Mouse (Mus musculus): ENCODE measurements around the gene Agps.

- no peak for TF ChIP-seq CTCF (IDR thresholded peaks at IDR 0.05; ENCODE audit: low read depth)
- TF ChIP-seq EP300 (IDR thresholded peaks at IDR 0.05; ENCODE audit: low read depth) = no peak
Observed at GRCm38 (mm10) chr2:75825603-75826002, 6.4 kb upstream of the Agps start.

Data from heart, postnatal 0 days (tissue).